Mouse (Mus musculus) neural tube, embryonic 13.5 days (tissue): ENCODE results near the gene Stk35. TPM values are rescaled to one million over a fixed set of nuclear protein-coding genes. Genes with fewer than 3 reads are reported as not detected.

Source experiments
- ATAC-seq: fragments of 200-750 bp; cut with Nextera tagmentation; 2 replicates; pipeline ENCODE4 v1.8.0; 2017; ENCODE audit warnings: low read depth, mild to moderate bottlenecking, moderate TSS enrichment, moderate library complexity
- H3K27ac ChIP-seq: fragments of 300-500 bp; sonication (generic); replicated peaks from 2 replicates; pipeline ENCODE4 v1.5.1; 2015; ENCODE audit warnings: moderate library complexity, mild to moderate bottlenecking, inconsistent platforms
- H3K27me3 ChIP-seq: fragments of 300-500 bp; sonication (generic); 2 replicates; pipeline ENCODE4 v1.6.1; 2015; ENCODE audit warnings: mild to moderate bottlenecking, inconsistent platforms
- H3K36me3 ChIP-seq: fragments of 300-500 bp; sonication (generic); 2 replicates; pipeline ENCODE4 v1.6.1; 2015; ENCODE audit warnings: mild to moderate bottlenecking, inconsistent platforms
- H3K4me1 ChIP-seq: fragments of 300-500 bp; sonication (generic); replicated peaks from 2 replicates; pipeline ENCODE4 v1.6.1; 2015; ENCODE audit warnings: inconsistent platforms
- H3K4me2 ChIP-seq: fragments of 300-500 bp; sonication (generic); 2 replicates; pipeline ENCODE4 v1.6.1; 2015; ENCODE audit warnings: inconsistent platforms, mild to moderate bottlenecking, moderate library complexity
- H3K4me3 ChIP-seq: fragments of 300-500 bp; sonication (generic); 2 replicates; pipeline ENCODE4 v1.5.1; 2015; ENCODE audit warnings: mild to moderate bottlenecking, inconsistent platforms
- H3K9ac ChIP-seq: fragments of 300-500 bp; sonication (generic); 2 replicates; pipeline ENCODE4 v1.6.1; 2015; ENCODE audit warnings: moderate library complexity, mild to moderate bottlenecking, inconsistent platforms
- H3K9me3 ChIP-seq: fragments of 300-500 bp; sonication (generic); 2 replicates; pipeline ENCODE4 v1.6.1; 2016; ENCODE audit warnings: inconsistent platforms
- WGBS: fragments of 180-500 bp; shearing (Covaris S2); methylation state at CpG from one replicate; pipeline ENCODE4 v1.1.7; 2015; 5-methylcytosine and 5-hydroxymethylcytosine counted together
- polyA plus RNA-seq: library from polyadenylated mRNA; unstranded; fragments of >200 nt; fragmentation: Nextera tagmentation; extraction: Ambion mirVana; gene quantifications from 2 replicates; pipeline ENCODE4 v1.2.1, GENCODE M21; 2015

Gene Stk35
- polyA plus RNA-seq, 1 experiment from 2014 or later: 7.5 TPM

GRCm38 (mm10) chr2:129817603-129818257, 17.4 kb downstream of the Stk35 start:
- Histone ChIP-seq H3K9me3 (no peaks in the 10 kb centered on the region), H3K27ac (no peak overlapping the region), H3K9ac (no peak overlapping the region), H3K4me2 (no peak overlapping the region), H3K36me3 (peaks cover 20% of the 10 kb centered on the region), H3K4me1 (peaks cover 29% of the 10 kb centered on the region; the same call in 1 of the 2 replicates), H3K27me3 (no peaks in the 10 kb centered on the region), H3K4me3 (no peak overlapping the region)
- 93% methylated on average over 5 of the region's 5 CpGs for WGBS
- no peak for ATAC-seq

- 96% methylated on average over 2 of the region's 2 CpGs for WGBS
- Histone ChIP-seq H3K4me3 (no peak overlapping the region), H3K9ac (no peak overlapping the region), H3K27me3 (no peaks in the 10 kb centered on the region), H3K27ac (no peak overlapping the region), H3K4me1 (peaks cover 27% of the 10 kb centered on the region; the same call in 1 of the 2 replicates), H3K36me3 (peaks cover 19% of the 10 kb centered on the region; the same call in 1 of the 2 replicates), H3K9me3 (no peaks in the 10 kb centered on the region), H3K4me2 (no peak overlapping the region)
- ATAC-seq: no peak
These were observed 18.6 kb downstream of the Stk35 start for GRCm38 (mm10) chr2:129818868-129819267.

- Histone ChIP-seq H3K4me1 (peaks cover 27% of the 10 kb centered on the region; the same call in 1 of the 2 replicates), H3K27ac (no peak overlapping the region), H3K9ac (no peak overlapping the region), H3K4me3 (no peak overlapping the region), H3K27me3 (no peaks in the 10 kb centered on the region), H3K9me3 (no peaks in the 10 kb centered on the region), H3K36me3 (peaks cover 25% of the 10 kb centered on the region; the same call in 1 of the 2 replicates), H3K4me2 (no peak overlapping the region)
- ATAC-seq: no peak
- WGBS: 76% methylated on average over 2 of the region's 2 CpGs
These were observed 19.2 kb downstream of the Stk35 start for GRCm38 (mm10) chr2:129819531-129819930.

GRCm38 (mm10) chr2:129819951-129820350, 19.6 kb downstream of the Stk35 start:
- H3K9me3 ChIP-seq: no peaks in the 10 kb centered on the region
- no peak overlapping the region for H3K4me3 ChIP-seq
- H3K27ac ChIP-seq: no peak overlapping the region
- H3K9ac ChIP-seq: no peak overlapping the region
- H3K4me1 ChIP-seq: peaks cover 27% of the 10 kb centered on the region; the same call in 1 of the 2 replicates
- 96% methylated on average over 1 of the region's 1 CpGs for WGBS
- no peak overlapping the region for H3K4me2 ChIP-seq
- no peaks in the 10 kb centered on the region for H3K27me3 ChIP-seq
- H3K36me3 ChIP-seq: peaks cover 25% of the 10 kb centered on the region; the same call in 1 of the 2 replicates
- ATAC-seq: no peak

- Histone ChIP-seq H3K27me3 (no peaks in the 10 kb centered on the region), H3K9ac (no peak overlapping the region), H3K4me1 (0 out of 2 replicates have a peak, but pooled peaks cover 21% of the 10 kb centered on the region), H3K4me2 (no peak overlapping the region), H3K36me3 (peaks cover 24% of the 10 kb centered on the region; the same call in 1 of the 2 replicates), H3K27ac (no peak overlapping the region), H3K9me3 (no peaks in the 10 kb centered on the region), H3K4me3 (no peak overlapping the region)
- no peak for ATAC-seq
- WGBS: 76% methylated on average over 8 of the region's 8 CpGs
These were observed 20.7 kb downstream of the Stk35 start for GRCm38 (mm10) chr2:129821021-129821420.

- Histone ChIP-seq H3K27me3 (no peaks in the 10 kb centered on the region), H3K9ac (no peak overlapping the region), H3K36me3 (peaks cover 25% of the 10 kb centered on the region; the same call in 1 of the 2 replicates), H3K4me1 (0 out of 2 replicates have a peak, but pooled peaks cover 21% of the 10 kb centered on the region), H3K9me3 (no peaks in the 10 kb centered on the region), H3K4me3 (no peak overlapping the region), H3K27ac (no peak overlapping the region), H3K4me2 (no peak overlapping the region)
- WGBS: 92% methylated on average over 5 of the region's 5 CpGs
- ATAC-seq: no peak
These were observed 21.3 kb downstream of the Stk35 start for GRCm38 (mm10) chr2:129821568-129821967.

GRCm38 (mm10) chr2:129823310-129823709, 23.0 kb downstream of the Stk35 start:
- H3K9ac ChIP-seq: no peak overlapping the region
- H3K4me2 ChIP-seq: no peak overlapping the region
- WGBS: 98% methylated on average over 2 of the region's 2 CpGs

GRCm38 (mm10) chr2:129824254-129824653, 23.9 kb downstream of the Stk35 start:
- no peak for ATAC-seq
- H3K9me3 ChIP-seq: no peaks in the 10 kb centered on the region
- WGBS: 92% methylated on average over 6 of the region's 6 CpGs

More at GRCm38 (mm10) chr2:129823310-129823709, 23.0 kb downstream of the Stk35 start:
- Histone ChIP-seq H3K36me3 (peaks cover 28% of the 10 kb centered on the region), H3K4me3 (no peak overlapping the region), H3K9me3 (no peaks in the 10 kb centered on the region), H3K27me3 (no peaks in the 10 kb centered on the region), H3K4me1 (0 out of 2 replicates have a peak, but pooled peaks cover 21% of the 10 kb centered on the region), H3K27ac (no peak overlapping the region)
- ATAC-seq: no peak

GRCm38 (mm10) chr2:129826141-129826540, 25.8 kb downstream of the Stk35 start:
- 0 out of 2 replicates have a peak, but pooled peaks cover 5% of the 10 kb centered on the region for H3K4me1 ChIP-seq
- no peak overlapping the region for H3K9ac ChIP-seq
- 97% methylated on average over 3 of the region's 3 CpGs for WGBS
- no peaks in the 10 kb centered on the region for H3K9me3 ChIP-seq
- H3K36me3 ChIP-seq: peaks cover 48% of the 10 kb centered on the region
- H3K27ac ChIP-seq: no peak overlapping the region
- ATAC-seq: no peak
- H3K4me2 ChIP-seq: no peak overlapping the region
- H3K27me3 ChIP-seq: no peaks in the 10 kb centered on the region
- H3K4me3 ChIP-seq: no peak overlapping the region

More at GRCm38 (mm10) chr2:129824254-129824653, 23.9 kb downstream of the Stk35 start:
- H3K4me2 ChIP-seq: no peak overlapping the region
- no peak overlapping the region for H3K27ac ChIP-seq
- H3K27me3 ChIP-seq: no peaks in the 10 kb centered on the region
- H3K4me1 ChIP-seq: 0 out of 2 replicates have a peak, but pooled peaks cover 21% of the 10 kb centered on the region
- H3K9ac ChIP-seq: no peak overlapping the region
- peaks cover 30% of the 10 kb centered on the region for H3K36me3 ChIP-seq
- H3K4me3 ChIP-seq: no peak overlapping the region

GRCm38 (mm10) chr2:129832993-129833392, 32.7 kb downstream of the Stk35 start:
- WGBS: 90% methylated on average over 4 of the region's 4 CpGs

GRCm38 (mm10) chr2:129834221-129834620, 33.9 kb downstream of the Stk35 start:
- Histone ChIP-seq H3K27me3 (no peaks in the 10 kb centered on the region), H3K4me2 (no peak overlapping the region), H3K27ac (no peak overlapping the region), H3K4me1 (no peaks in the 10 kb centered on the region), H3K9me3 (no peaks in the 10 kb centered on the region), H3K4me3 (no peak overlapping the region), H3K36me3 (peaks cover 25% of the 10 kb centered on the region), H3K9ac (no peak overlapping the region)
- WGBS: 90% methylated on average over 1 of the region's 1 CpGs
- no peak for ATAC-seq

More at GRCm38 (mm10) chr2:129832993-129833392, 32.7 kb downstream of the Stk35 start:
- no peak for ATAC-seq
- H3K4me2 ChIP-seq: no peak overlapping the region
- no peak overlapping the region for H3K27ac ChIP-seq
- H3K27me3 ChIP-seq: no peaks in the 10 kb centered on the region
- H3K4me3 ChIP-seq: no peak overlapping the region
- no peaks in the 10 kb centered on the region for H3K4me1 ChIP-seq
- H3K9ac ChIP-seq: no peak overlapping the region
- no peaks in the 10 kb centered on the region for H3K9me3 ChIP-seq
- H3K36me3 ChIP-seq: peaks cover 38% of the 10 kb centered on the region

GRCm38 (mm10) chr2:129834881-129835280, 34.6 kb downstream of the Stk35 start:
- 86% methylated on average over 6 of the region's 6 CpGs for WGBS
- Histone ChIP-seq H3K4me2 (no peak overlapping the region), H3K4me3 (no peak overlapping the region), H3K27ac (no peak overlapping the region), H3K9me3 (no peaks in the 10 kb centered on the region), H3K36me3 (peaks cover 20% of the 10 kb centered on the region), H3K27me3 (no peaks in the 10 kb centered on the region), H3K9ac (no peak overlapping the region), H3K4me1 (no peaks in the 10 kb centered on the region)
- ATAC-seq: no peak
